Mouse (Mus musculus) small intestine, adult 2 months (tissue): ENCODE data around the gene Anks6. TPM values are rescaled to one million over a fixed set of nuclear protein-coding genes. Genes with fewer than 3 reads are reported as not detected.

ENCODE experiments used
- H3K27ac ChIP-seq: fragments of 200-500 bp; 2 replicates; pipeline ENCODE4 v1.5.1; 2012; ENCODE audit warnings: low read depth, low read length, control low read depth, inconsistent platforms; ENCODE audit not compliant: insufficient read depth
- H3K27me3 ChIP-seq: fragments of 200-500 bp; 2 replicates; pipeline ENCODE4 v1.6.1; 2012; ENCODE audit warnings: mild to moderate bottlenecking, moderate library complexity, low read length, inconsistent platforms; ENCODE audit not compliant: control insufficient read depth, insufficient read depth
- H3K36me3 ChIP-seq: fragments of 200-500 bp; 2 replicates; pipeline ENCODE4 v1.6.1; 2012; ENCODE audit warnings: mild to moderate bottlenecking, low read length, control low read depth, inconsistent platforms; ENCODE audit not compliant: control insufficient read depth, insufficient read depth
- H3K4me1 ChIP-seq: fragments of 200-500 bp; 2 replicates; pipeline ENCODE4 v1.6.1; 2012; ENCODE audit warnings: low read length, inconsistent platforms, mixed read lengths; ENCODE audit not compliant: control insufficient read depth, insufficient read depth, insufficient read length
- H3K4me3 ChIP-seq: fragments of 200-500 bp; 2 replicates; pipeline ENCODE4 v1.5.1; 2012; ENCODE audit warnings: low read depth, mild to moderate bottlenecking, control low read depth, inconsistent platforms, low read length, moderate library complexity
- CTCF ChIP-seq: fragments of 200-500 bp; IDR thresholded peaks from 2 replicates; pipeline ENCODE4 v1.5.1; 2012; ENCODE audit warnings: low read depth, mild to moderate bottlenecking, control low read depth, inconsistent platforms, low read length, moderate library complexity, mixed read lengths; ENCODE audit not compliant: insufficient replicate concordance, insufficient read length; ENCODE audit errors: extremely low read depth
- POLR2A ChIP-seq: fragments of 200-500 bp; IDR thresholded peaks from 2 replicates; pipeline ENCODE4 v1.6.1; 2012; ENCODE audit warnings: low read depth, mild to moderate bottlenecking, control low read depth, inconsistent platforms, low read length, moderate library complexity
- WGBS: fragments of 180-500 bp; shearing (Covaris S2); methylation state at CpG from one replicate; pipeline ENCODE4 v1.1.7; 2018; 5-methylcytosine and 5-hydroxymethylcytosine counted together
- polyA plus RNA-seq: library from polyadenylated mRNA; depleted of rRNA; stranded (reverse); fragments of >200 nt; gene quantifications from 2 replicates; pipeline ENCODE4 v1.2.3, GENCODE M21; 2012

Gene Anks6
- polyA plus RNA-seq, 1 experiment = 3.0 TPM

DNA sequence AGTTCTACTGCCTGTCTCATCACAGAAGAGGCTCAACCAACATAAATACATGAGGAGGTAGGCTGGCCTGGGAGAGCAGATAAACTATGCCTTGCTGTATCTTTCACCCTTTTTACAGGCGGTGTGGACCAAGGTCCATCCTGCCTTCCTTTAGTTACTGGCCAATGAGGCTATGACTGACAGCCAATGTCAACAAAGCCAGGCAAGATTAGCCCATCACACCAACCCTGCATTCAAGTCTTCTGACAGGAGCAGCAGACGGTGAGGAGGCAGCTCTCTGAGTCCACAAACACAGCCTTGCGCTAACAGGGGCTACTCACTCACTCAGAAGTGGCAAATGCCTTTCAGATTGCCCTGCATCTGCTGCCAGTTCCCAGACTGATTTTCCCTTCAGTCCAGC, 69.0 kb downstream of the Anks6 start:
- TF ChIP-seq CTCF (no peak), POLR2A (no peak)
- 18% methylated on average over 3 of the region's 3 CpGs for WGBS
- H3K27me3 ChIP-seq = peaks cover 25% of the 10 kb centered on the region

DNA sequence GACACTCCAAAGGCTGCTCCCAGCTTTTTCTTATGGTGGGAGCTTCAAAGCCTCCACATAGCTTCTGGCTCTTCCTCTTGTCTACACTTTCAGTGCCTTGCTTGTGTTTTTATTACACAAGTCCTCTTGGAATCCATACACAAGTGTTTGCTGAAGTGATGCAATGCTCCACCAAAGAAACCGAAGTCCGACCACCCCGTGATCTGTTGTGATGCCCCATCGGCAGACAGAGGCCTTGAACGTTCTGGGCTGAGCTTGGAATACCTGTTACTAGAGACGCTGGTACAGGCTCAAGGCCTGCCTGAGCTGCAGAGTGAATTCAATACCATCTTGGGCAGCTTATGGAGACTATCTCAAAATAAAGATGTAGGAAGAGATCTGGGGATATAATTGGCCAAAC, 69.4 kb downstream of the Anks6 start:
- WGBS = 74% methylated on average over 6 of the region's 6 CpGs
- Histone ChIP-seq H3K4me1 (0 out of 2 replicates have a peak, but pooled peaks cover 1% of the 10 kb centered on the region), H3K36me3 (no peaks in the 10 kb centered on the region), H3K4me3 (no peak overlapping the region), H3K27me3 (peaks cover 23% of the 10 kb centered on the region), H3K27ac (no peak overlapping the region)
- TF ChIP-seq POLR2A = no peak
- no peak for TF ChIP-seq CTCF

More for the DNA sequence above, 69.0 kb downstream of the Anks6 start:
- H3K27ac ChIP-seq = no peak overlapping the region
- no peak overlapping the region for H3K4me3 ChIP-seq
- H3K36me3 ChIP-seq = no peaks in the 10 kb centered on the region
- H3K4me1 ChIP-seq = 0 out of 2 replicates have a peak, but pooled peaks cover 1% of the 10 kb centered on the region

DNA sequence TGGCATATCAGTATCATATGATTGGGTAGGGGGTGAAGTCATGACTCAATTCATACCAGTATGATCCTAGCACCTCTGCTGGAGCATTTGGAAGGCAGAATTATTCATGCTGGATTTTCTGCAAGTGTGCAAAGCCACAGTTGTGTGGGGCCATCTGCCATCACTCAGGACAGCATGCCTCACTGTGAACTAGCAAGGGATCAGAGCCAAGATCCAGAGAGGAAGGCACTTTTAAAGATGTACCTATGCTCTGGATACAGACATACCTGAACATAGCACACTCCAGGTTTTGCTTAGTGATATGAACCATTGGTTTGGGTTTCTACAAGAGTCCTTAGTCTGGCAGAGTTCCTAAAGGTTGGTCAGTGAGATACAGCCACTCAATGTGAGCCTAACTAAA, 71.2 kb downstream of the Anks6 start:
- H3K27me3 ChIP-seq = peaks cover 6% of the 10 kb centered on the region
- no peaks in the 10 kb centered on the region for H3K4me1 ChIP-seq
- H3K4me3 ChIP-seq = no peak overlapping the region
- no peak overlapping the region for H3K27ac ChIP-seq
- TF ChIP-seq POLR2A (no peak), CTCF (no peak)
- no peaks in the 10 kb centered on the region for H3K36me3 ChIP-seq

DNA sequence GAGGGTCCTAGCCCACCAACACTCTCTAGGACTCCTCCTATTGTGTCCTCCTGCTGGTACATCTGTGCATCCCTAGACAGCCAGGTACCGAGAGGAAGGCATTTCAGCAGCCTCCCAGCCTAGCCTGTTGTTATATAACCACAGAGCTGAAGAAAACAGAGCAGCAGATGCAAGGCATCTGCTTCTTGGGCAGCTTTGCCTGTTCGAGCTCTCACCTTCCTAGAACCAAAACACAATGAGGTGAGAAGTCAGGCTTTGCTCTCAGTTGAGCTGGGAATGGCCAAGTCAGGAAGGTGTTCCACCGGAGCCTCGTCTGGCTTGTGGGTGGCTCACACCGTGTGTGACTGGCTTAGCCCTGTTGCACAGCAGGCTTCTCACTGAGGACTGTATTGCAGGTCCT, 74.3 kb downstream of the Anks6 start:
- H3K36me3 ChIP-seq = no peaks in the 10 kb centered on the region
- TF ChIP-seq CTCF = no peak
- TF ChIP-seq POLR2A = no peak
- no peak overlapping the region for H3K27ac ChIP-seq
- 60% methylated on average over 5 of the region's 5 CpGs for WGBS
- H3K4me3 ChIP-seq = no peak overlapping the region
- H3K4me1 ChIP-seq = no peaks in the 10 kb centered on the region
- H3K27me3 ChIP-seq = no peaks in the 10 kb centered on the region

DNA sequence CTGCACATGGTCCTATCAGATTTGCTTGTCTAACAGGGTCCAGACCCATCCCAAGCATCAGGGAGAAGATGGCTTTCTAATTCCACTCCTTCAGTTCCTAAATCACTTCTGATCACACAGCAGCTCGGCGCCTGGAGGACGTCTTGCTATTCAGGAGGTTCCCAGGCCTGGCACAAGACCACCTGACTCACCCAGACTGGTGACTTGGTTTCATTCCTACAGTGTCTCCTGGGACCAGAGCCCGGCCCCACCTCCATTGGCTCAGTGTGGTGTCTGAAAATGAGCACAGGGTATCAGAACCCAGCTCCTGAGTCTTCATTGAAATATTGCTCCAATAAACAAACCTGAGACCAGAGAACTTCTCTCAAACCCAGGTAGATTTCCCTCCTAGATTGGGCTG, 75.1 kb downstream of the Anks6 start:
- no peak overlapping the region for H3K27ac ChIP-seq
- H3K4me1 ChIP-seq = no peaks in the 10 kb centered on the region
- H3K36me3 ChIP-seq = no peaks in the 10 kb centered on the region
- TF ChIP-seq POLR2A (no peak), CTCF (no peak)
- no peaks in the 10 kb centered on the region for H3K27me3 ChIP-seq
- H3K4me3 ChIP-seq = no peak overlapping the region
- WGBS = 89% methylated on average over 4 of the region's 4 CpGs

DNA sequence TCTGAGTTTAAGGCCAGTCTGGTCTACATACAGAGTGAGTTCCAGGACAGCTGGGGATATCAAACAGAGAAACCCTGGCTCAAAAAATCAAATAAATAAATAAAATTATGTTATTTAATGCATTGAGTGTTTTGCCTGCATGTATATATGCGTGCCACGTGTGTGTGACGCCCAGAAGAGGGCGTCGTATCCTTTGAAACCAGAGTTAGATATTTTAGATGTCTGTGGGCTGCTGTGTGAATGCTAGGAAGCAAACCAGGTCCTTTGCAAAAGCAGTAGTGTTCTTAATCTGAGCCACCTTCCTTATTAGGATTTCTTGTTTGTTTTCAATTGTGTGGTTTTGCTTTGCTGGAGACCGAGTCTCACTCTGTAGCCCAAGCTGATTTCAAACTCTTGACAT, 78.9 kb downstream of the Anks6 start:
- Histone ChIP-seq H3K27ac (no peak overlapping the region), H3K36me3 (no peaks in the 10 kb centered on the region), H3K4me1 (no peaks in the 10 kb centered on the region), H3K27me3 (no peaks in the 10 kb centered on the region), H3K4me3 (no peak overlapping the region)
- no peak for TF ChIP-seq POLR2A
- no peak for TF ChIP-seq CTCF
- WGBS = 82% methylated on average over 6 of the region's 6 CpGs

DNA sequence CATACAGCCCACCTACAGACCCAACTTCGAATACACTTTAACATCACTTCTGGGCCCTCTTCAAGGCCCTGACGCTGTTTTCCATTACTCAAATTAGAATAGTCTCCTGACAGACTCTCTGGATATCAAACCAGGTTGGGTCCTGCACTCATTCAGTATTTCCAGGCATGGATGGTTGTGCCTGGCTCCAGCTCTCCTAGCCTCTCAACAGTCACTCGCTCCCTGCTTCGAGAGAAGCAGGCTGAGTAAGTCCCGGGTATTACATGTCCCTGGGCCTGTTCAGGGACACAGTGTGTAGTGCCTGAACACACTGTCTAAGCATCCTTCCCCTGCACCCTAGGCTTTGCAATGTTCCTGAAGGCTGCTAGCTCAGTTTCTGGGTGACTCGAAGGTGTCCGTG, 80.1 kb downstream of the Anks6 start:
- Histone ChIP-seq H3K4me1 (no peaks in the 10 kb centered on the region), H3K27ac (no peak overlapping the region), H3K4me3 (no peak overlapping the region), H3K27me3 (no peaks in the 10 kb centered on the region), H3K36me3 (no peaks in the 10 kb centered on the region)
- 92% methylated on average over 7 of the region's 7 CpGs for WGBS
- TF ChIP-seq CTCF (no peak), POLR2A (no peak)

DNA sequence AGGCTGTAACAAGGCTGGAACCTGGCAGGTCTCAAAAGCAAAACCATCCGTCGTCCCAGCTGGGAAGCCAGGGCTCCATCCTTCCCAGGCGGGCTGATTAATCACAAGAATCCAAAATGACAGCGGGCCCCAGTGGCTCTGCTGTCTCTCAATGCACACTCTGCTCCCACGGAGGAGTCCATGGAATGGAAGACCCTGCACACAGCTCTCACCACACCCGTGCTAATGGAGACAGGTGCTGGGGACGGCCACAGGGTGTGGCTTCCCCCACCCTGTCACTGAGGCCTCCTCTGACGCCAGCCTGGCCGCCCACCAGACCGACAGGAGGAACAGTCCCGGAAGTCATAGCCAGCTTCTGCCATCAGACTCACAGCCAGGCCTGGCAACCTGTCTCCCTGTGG, 80.6 kb downstream of the Anks6 start:
- Histone ChIP-seq H3K4me1 (no peaks in the 10 kb centered on the region), H3K27me3 (no peaks in the 10 kb centered on the region), H3K27ac (no peak overlapping the region), H3K4me3 (no peak overlapping the region), H3K36me3 (no peaks in the 10 kb centered on the region)
- TF ChIP-seq POLR2A (no peak), CTCF (no peak)
- WGBS = 52% methylated on average over 11 of the region's 11 CpGs
